Mouse (Mus musculus) bone marrow, adult 2 months (tissue): ENCODE results near the gene Hoxa2.

Experiments used
- CTCF ChIP-seq: fragments of 200-500 bp; IDR thresholded peaks from 2 replicates; pipeline ENCODE4 v1.5.1; 2011; ENCODE audit warnings: low read length, control low read depth; ENCODE audit not compliant: control insufficient read depth, insufficient read depth
- POLR2A ChIP-seq: fragments of 200-500 bp; IDR thresholded peaks from 2 replicates; pipeline ENCODE4 v1.6.1; 2011; ENCODE audit warnings: low read depth, mild to moderate bottlenecking, control low read depth, low read length, borderline replicate concordance; ENCODE audit not compliant: control insufficient read depth

GRCm38 (mm10) chr6:52165441-52166370, 1.1 kb upstream of the Hoxa2 start:
- TF ChIP-seq POLR2A (no peak), CTCF (no peak)
